Mouse (Mus musculus) kidney, postnatal 0 days (tissue): ENCODE data around the gene R3hcc1l. TPM values are rescaled to one million over a fixed set of nuclear protein-coding genes. Genes with fewer than 3 reads are reported as not detected.

ENCODE experiments used
- ATAC-seq: fragments of 200-750 bp; cut with Nextera tagmentation; replicated peaks from 2 replicates; pipeline ENCODE4 v1.8.0; 2017; ENCODE audit warnings: low read depth, moderate number of reproducible peaks, moderate TSS enrichment, moderate library complexity; ENCODE audit not compliant: low FRiP score
- DNase-seq: peaks from one replicate; pipeline ENCODE4 v3.0.0-alpha.2; 2016; ENCODE audit warnings: low spot score
- H3K27ac ChIP-seq: fragments of 300-500 bp; sonication (generic); 2 replicates; pipeline ENCODE4 v1.5.1; 2014; ENCODE audit warnings: mild to moderate bottlenecking
- H3K27me3 ChIP-seq: fragments of 300-500 bp; sonication (generic); 2 replicates; pipeline ENCODE4 v1.6.1; 2014; ENCODE audit warnings: low read length, mixed read lengths; ENCODE audit not compliant: insufficient read depth
- H3K36me3 ChIP-seq: fragments of 300-500 bp; sonication (generic); 2 replicates; pipeline ENCODE4 v1.6.1; 2014; ENCODE audit warnings: low read length, mixed read lengths; ENCODE audit not compliant: insufficient read depth
- H3K4me1 ChIP-seq: fragments of 300-500 bp; sonication (generic); replicated peaks from 2 replicates; pipeline ENCODE4 v1.6.1; 2014; ENCODE audit warnings: antibody characterized with exemption, low read length, mixed read lengths; ENCODE audit not compliant: insufficient read depth
- H3K4me2 ChIP-seq: fragments of 300-500 bp; sonication (generic); 2 replicates; pipeline ENCODE4 v1.6.1; 2014; ENCODE audit warnings: mild to moderate bottlenecking, low read length, moderate library complexity, mixed read lengths
- H3K4me3 ChIP-seq: fragments of 300-500 bp; sonication (generic); replicated peaks from 2 replicates; pipeline ENCODE4 v1.5.1; 2014; ENCODE audit warnings: low read depth, low read length
- H3K9ac ChIP-seq: fragments of 300-500 bp; sonication (generic); 2 replicates; pipeline ENCODE4 v1.6.1; 2014; ENCODE audit warnings: low read depth, low read length
- H3K9me3 ChIP-seq: fragments of 300-500 bp; sonication (generic); replicated peaks from 2 replicates; pipeline ENCODE4 v1.6.1; 2016; ENCODE audit warnings: low read length, inconsistent platforms, mixed read lengths
- CTCF ChIP-seq: IDR thresholded peaks from 2 replicates; pipeline ENCODE4 v1.5.1; 2016; ENCODE audit warnings: antibody characterized with exemption, low read depth, mild to moderate bottlenecking, moderate library complexity
- WGBS: fragments of 180-500 bp; shearing (Covaris S2); extraction: QIAGEN DNeasy Blood & Tissue Kit; methylation state at CpG from one replicate; pipeline ENCODE4 v1.1.7; 2014; 5-methylcytosine and 5-hydroxymethylcytosine counted together
- polyA plus RNA-seq: library from polyadenylated mRNA; unstranded; fragments of >200 nt; fragmentation: Nextera tagmentation; extraction: Ambion mirVana; gene quantifications from 2 replicates; pipeline ENCODE4 v1.2.1, GENCODE M21; 2015

The R3hcc1l gene
- polyA plus RNA-seq, 1 experiment from 2014 or later, result 20.1 TPM

- ATAC-seq (no peak), DNase-seq (peak; percentile 53)
- WGBS, result 67% methylated on average over 7 of the region's 7 CpGs
- no peaks in the 10 kb centered on the region for H3K9me3 ChIP-seq
- no peak overlapping the region for H3K4me3 ChIP-seq
- H3K27ac ChIP-seq, result no peak overlapping the region
- peaks cover 11% of the 10 kb centered on the region; the same call in 1 of the 2 replicates for H3K4me1 ChIP-seq
- H3K27me3 ChIP-seq, result no peaks in the 10 kb centered on the region
- H3K4me2 ChIP-seq, result no peak overlapping the region
- TF ChIP-seq CTCF, result no peak
- H3K36me3 ChIP-seq, result no peaks in the 10 kb centered on the region
- no peak overlapping the region for H3K9ac ChIP-seq
Measured at GRCm38 (mm10) chr19:42539414-42540189, 21.0 kb downstream of the R3hcc1l start.

- 52% methylated on average over 3 of the region's 3 CpGs for whole genome bisulfite sequencing
- Histone ChIP-seq H3K4me2 (no peak overlapping the region), H3K9ac (no peak overlapping the region), H3K27me3 (no peaks in the 10 kb centered on the region), H3K4me1 (0 out of 2 replicates have a peak, but pooled peaks cover 7% of the 10 kb centered on the region), H3K4me3 (no peak overlapping the region), H3K36me3 (no peaks in the 10 kb centered on the region), H3K9me3 (no peaks in the 10 kb centered on the region), H3K27ac (no peak overlapping the region)
- DNase-seq, result no peak
- no peak for ATAC-seq
- TF ChIP-seq CTCF, result no peak
Measured at GRCm38 (mm10) chr19:42540649-42541048, 22.1 kb downstream of the R3hcc1l start.

- 0 out of 2 replicates have a peak, but pooled peaks cover 8% of the 10 kb centered on the region for H3K36me3 ChIP-seq
- H3K4me2 ChIP-seq, result no peak overlapping the region
- WGBS, result 85% methylated on average over 3 of the region's 3 CpGs
- no peak for DNase-seq
- H3K4me3 ChIP-seq, result no peak overlapping the region
- H3K27ac ChIP-seq, result no peak overlapping the region
- H3K4me1 ChIP-seq, result no peaks in the 10 kb centered on the region
- no peaks in the 10 kb centered on the region for H3K27me3 ChIP-seq
- no peak for ATAC-seq
- no peak overlapping the region for H3K9ac ChIP-seq
- TF ChIP-seq CTCF, result no peak
- H3K9me3 ChIP-seq, result no peaks in the 10 kb centered on the region
Measured at GRCm38 (mm10) chr19:42558701-42559100, 40.1 kb downstream of the R3hcc1l start.

- Histone ChIP-seq H3K27ac (no peak overlapping the region), H3K4me2 (no peak overlapping the region), H3K27me3 (no peaks in the 10 kb centered on the region), H3K4me3 (no peak overlapping the region), H3K4me1 (no peaks in the 10 kb centered on the region), H3K9ac (no peak overlapping the region), H3K9me3 (no peaks in the 10 kb centered on the region), H3K36me3 (0 out of 2 replicates have a peak, but pooled peaks cover 12% of the 10 kb centered on the region)
- DNase-seq, result no peak
- TF ChIP-seq CTCF, result no peak
- WGBS, result 84% methylated on average over 1 of the region's 1 CpGs
- ATAC-seq, result no peak
Measured at GRCm38 (mm10) chr19:42561991-42562390, 43.4 kb downstream of the R3hcc1l start.

GRCm38 (mm10) chr19:42562981-42563380, 44.4 kb downstream of the R3hcc1l start:
- Histone ChIP-seq H3K27me3 (no peaks in the 10 kb centered on the region), H3K9ac (no peak overlapping the region), H3K36me3 (0 out of 2 replicates have a peak, but pooled peaks cover 12% of the 10 kb centered on the region), H3K4me2 (no peak overlapping the region), H3K27ac (no peak overlapping the region), H3K9me3 (no peaks in the 10 kb centered on the region), H3K4me3 (no peak overlapping the region), H3K4me1 (no peaks in the 10 kb centered on the region)
- no peak for TF ChIP-seq CTCF
- ATAC-seq, result no peak
- DNase-seq, result no peak
- 100% methylated on average over 3 of the region's 3 CpGs for WGBS

GRCm38 (mm10) chr19:42563726-42564270, 45.2 kb downstream of the R3hcc1l start:
- H3K9ac ChIP-seq, result no peak overlapping the region
- H3K4me3 ChIP-seq, result no peak overlapping the region
- 0 out of 2 replicates have a peak, but pooled peaks cover 12% of the 10 kb centered on the region for H3K36me3 ChIP-seq
- H3K4me1 ChIP-seq, result no peaks in the 10 kb centered on the region
- no peaks in the 10 kb centered on the region for H3K9me3 ChIP-seq
- WGBS, result 90% methylated on average over 3 of the region's 3 CpGs
- TF ChIP-seq CTCF, result no peak
- ATAC-seq (no peak), DNase-seq (no peak)
- no peaks in the 10 kb centered on the region for H3K27me3 ChIP-seq
- H3K4me2 ChIP-seq, result no peak overlapping the region
- H3K27ac ChIP-seq, result no peak overlapping the region
